Mouse (Mus musculus) embryo, embryonic 10 days (tissue): Measurements from ENCODE around the gene Cacna1g.
A peak's percentile ranks its signal among the peaks of the same experiment; 100 is the strongest.

Experiments used
- DNase-seq: peaks from one replicate; pipeline ENCODE4 v3.0.0-alpha.2; 2015; ENCODE audit warnings: low spot score

Gene Cacna1g

DNA sequence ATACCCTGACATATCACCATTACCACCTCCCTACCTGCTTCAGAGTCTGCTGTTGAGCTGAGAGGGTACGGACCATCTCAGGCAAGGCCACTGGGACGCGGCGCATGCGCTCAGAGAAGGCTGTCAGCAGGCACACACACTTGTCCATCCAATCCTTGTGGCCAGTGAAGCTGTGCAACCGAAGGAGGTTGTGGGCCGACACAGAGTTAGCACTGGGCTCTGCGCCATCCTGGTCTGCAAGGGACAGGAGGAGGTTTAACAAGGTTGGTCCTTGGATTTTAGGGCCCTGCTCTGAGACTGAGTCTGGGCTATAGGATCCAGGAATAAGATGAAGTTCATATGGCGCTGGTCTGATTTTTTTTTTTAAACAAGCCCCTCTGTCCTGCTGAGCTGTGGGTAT, 6.4 kb upstream of the Cacna1g start:
- no peak for DNase-seq

DNA sequence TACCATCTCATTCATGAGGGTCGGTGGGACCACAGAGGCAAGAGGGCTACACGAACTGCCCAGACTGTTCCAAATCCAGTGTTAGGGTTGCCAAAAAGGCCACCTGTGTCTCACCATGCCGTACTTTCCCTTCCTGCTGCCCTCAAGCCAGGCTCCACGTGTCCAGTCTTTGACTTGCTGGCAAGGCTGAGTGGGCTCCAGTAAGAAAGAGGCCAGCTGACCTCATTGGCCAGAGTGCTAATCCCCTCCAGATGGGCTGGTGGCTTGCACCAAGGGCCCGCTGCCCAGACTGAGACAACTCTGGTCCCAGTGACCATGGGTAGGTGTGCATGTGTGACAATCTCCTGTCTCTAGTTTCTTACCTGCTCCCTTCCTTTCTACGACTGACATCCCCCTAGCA, 3.7 kb upstream of the Cacna1g start:
- no peak for DNase-seq

DNA sequence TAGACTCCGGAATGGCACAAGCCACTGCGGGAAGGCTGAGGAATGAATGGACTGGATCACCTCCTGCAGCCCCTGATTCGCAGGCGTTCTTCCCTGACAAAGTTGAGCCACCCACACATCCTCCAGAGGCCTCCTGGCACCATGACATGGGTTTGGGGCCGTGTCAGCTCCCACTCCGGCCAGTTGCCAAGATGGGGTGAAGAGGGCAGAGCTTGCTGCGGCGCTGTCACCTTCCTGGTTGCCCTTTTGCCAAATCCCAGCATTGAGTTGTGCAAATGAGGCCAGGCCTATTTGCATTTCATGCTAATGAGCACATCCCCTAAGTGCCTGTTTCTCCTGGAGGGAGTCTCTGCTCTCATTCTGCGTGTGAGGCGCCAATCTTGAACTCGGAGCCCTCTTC, 1.7 kb upstream of the Cacna1g start:
- no peak for DNase-seq

- no peak for DNase-seq
These were observed 529 bp upstream of the Cacna1g start for GRCm38 (mm10) chr11:94474544-94474910.

DNA sequence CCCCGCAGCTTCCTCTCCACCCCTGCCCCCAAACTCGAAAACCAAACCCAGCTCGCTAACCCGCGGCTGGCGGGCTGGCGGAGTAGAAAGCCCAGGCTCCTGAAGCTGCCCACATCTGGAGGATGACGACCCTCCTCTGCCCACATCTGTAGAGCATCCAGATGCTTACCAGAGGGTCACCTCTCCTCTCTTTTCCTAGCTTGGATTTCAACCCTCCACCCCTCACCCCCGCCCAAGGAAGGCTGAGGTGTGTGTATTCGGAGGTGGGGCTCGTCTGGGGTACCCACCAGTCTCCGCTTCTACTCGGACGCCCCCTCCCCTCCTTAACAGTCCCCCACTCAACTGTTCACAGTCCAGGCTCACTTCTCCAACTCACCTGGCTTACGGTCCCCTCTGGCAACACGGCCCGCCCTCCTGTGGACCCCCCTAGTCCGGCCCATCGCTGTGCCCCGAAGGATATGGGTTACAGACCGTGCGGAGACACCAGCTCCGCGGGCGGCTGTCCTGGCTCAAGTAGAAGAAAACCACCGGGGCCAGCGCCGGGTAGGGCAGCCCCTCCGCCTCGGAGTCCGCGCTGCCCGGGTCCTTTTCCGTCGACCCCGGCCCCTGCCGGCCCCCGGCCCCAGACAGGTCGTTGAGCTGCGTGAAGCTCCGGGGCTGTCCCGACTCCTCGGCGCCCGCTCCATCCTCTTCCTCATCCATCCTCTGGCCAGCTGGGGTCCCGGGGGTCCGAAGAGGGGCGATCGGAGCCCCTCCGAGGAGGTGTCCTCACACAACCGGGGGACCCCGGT, 887 bp downstream of the Cacna1g start:
- peak; percentile 40 for DNase-seq

GRCm38 (mm10) chr11:94472585-94472915, 1.4 kb downstream of the Cacna1g start:
- DNase-seq: no peak

- DNase-seq: peak; percentile 58
These were observed 2.0 kb downstream of the Cacna1g start for GRCm38 (mm10) chr11:94471740-94472584.

DNA sequence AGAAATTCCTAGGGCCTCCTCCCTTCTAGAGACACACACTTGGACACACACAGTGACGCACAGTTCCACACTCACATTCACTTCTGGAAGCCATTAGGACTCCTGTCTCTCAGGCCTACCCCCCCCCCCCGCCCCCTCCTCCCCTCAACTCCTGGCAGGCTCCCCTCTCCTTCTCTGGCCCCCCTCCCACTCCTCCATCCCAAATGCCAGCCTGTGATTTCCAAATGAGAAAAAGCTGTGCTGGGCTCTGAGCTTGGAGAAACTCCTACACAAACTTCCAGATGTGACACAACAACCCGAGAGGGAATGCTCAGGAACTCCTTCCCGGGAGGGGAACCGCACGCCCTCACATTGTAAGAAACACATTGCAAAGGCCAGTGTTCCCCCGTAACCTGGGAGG, 3.6 kb downstream of the Cacna1g start:
- DNase-seq: peak; percentile 55

- no peak for DNase-seq
These were observed 4.6 kb downstream of the Cacna1g start for GRCm38 (mm10) chr11:94469136-94470064.

GRCm38 (mm10) chr11:94468582-94469064, 5.4 kb downstream of the Cacna1g start:
- DNase-seq: peak; percentile 91

DNA sequence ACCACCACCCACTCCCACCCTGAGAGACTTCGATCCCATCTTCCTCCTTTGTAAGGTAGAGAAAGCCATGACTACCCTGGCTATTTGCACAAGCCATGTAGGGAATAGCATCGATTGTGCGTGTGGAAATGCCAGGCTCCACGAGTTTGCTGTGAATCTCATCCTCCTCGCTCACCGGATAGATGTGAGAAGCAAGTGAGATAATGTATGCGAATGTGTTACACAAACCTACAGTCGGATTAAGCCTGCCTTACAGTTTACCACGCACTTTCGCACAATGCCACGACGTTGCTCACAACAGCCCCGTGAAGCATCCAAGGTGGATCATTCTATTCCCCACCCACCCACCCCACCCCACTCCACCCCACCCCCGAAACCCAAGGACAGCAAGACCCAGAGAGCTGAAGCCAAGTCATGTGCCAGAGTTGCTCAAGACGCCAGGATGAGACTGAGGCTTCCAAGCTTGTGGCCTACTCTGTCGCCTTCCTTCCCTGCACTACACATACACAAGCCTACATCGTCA, 7.6 kb downstream of the Cacna1g start:
- no peak for DNase-seq

- DNase-seq: no peak
These were observed 9.8 kb downstream of the Cacna1g start for GRCm38 (mm10) chr11:94464170-94464569.

- DNase-seq: no peak
These were observed 12.1 kb downstream of the Cacna1g start for GRCm38 (mm10) chr11:94461856-94462255.

GRCm38 (mm10) chr11:94457001-94457400, 17.0 kb downstream of the Cacna1g start:
- DNase-seq: no peak

- no peak for DNase-seq
These were observed 17.7 kb downstream of the Cacna1g start for GRCm38 (mm10) chr11:94456347-94456746.

DNA sequence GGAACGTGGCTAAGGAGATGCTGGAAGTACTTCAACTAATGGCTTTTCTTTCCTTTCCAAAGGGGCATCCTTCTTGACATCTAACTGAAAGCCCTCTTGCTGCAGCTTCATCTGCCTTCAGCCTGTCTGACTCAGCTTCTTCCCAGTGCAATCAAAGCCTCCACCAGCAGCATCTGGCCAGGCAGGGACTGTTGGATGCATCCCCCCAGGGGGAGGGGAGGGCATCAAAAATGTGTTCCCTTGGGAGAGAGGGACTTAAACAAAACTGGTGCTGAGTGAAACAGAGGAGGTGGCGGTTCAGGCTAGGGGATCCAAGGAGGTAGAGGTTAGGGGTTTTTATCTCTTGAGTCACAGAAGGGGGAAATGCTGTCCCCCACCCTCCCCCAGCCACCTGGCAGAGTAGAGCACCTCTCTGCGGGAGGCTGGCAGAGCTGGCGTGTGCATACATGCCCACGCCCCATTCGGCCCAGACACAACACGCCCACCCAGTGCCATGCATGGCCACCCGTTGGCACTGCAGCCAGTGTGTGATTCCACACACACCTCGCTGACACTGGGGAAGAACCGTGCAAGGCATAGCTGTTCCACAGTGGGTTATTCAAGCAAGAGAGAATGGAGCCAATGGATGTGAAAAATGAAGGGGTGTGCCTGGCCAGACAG, 18.7 kb downstream of the Cacna1g start:
- no peak for DNase-seq

- no peak for DNase-seq
These were observed 19.2 kb downstream of the Cacna1g start for GRCm38 (mm10) chr11:94454756-94455155.

- DNase-seq: no peak
These were observed 22.8 kb downstream of the Cacna1g start for GRCm38 (mm10) chr11:94451091-94451773.

- no peak for DNase-seq
These were observed 24.1 kb downstream of the Cacna1g start for GRCm38 (mm10) chr11:94449886-94450285.

DNA sequence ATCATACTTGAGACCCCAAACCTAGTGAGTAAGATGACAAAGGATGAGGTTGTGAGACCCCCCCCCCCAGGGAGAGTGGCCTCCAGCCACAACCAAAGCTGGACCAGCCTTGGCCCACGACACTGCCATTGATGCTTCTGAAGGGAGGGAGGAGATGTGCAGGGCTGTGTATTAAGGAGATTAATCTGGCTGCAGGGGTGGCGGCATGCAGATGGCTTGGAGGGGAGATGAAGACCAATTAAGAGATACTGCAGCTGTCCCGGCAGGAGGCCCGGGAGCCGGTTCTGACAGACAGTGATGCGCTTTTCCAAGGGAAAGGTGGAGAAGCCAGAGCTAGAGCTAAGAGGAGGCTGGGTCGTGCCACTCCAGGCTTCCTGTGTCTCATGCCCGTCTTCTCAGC, 24.8 kb downstream of the Cacna1g start:
- DNase-seq: no peak

DNA sequence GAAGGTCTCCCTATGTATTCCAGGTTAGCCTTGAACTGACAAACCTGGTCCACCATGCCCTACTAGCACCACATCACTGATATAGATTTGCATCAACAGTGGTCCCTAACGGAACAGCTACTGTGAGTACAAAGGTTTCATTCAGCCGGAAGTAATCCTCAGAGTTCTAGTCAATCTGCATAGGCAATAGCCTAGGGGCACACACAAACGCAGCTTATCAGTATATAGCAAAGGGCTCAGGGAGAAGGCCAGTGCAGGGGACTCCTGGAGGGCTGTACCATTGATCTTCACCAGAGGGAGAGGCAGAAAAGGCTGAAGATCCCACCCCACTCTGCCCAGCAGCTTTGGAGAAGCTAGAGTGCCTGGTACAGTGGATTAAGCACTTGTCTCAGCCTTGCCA, 27.0 kb downstream of the Cacna1g start:
- peak; percentile 63 for DNase-seq
